Mouse (Mus musculus) CH12.LX (cell line): ENCODE results near the gene Ern1. TPM values are rescaled to one million over a fixed set of nuclear protein-coding genes. Genes with fewer than 3 reads are reported as not detected.

Experiments
- DNase-seq: peaks from one replicate; pipeline ENCODE4 v3.0.0-alpha.2; 2013; ENCODE audit errors: extremely low read depth
- H3K27ac ChIP-seq: 2 replicates; pipeline ENCODE4 v1.5.1; 2012; ENCODE audit warnings: low read depth, mild to moderate bottlenecking, control low read depth, moderate library complexity; ENCODE audit not compliant: insufficient read depth
- H3K27me3 ChIP-seq: replicated peaks from 2 replicates; pipeline ENCODE3; 2012; ENCODE audit warnings: inconsistent platforms
- H3K36me3 ChIP-seq, 2 experiments: replicated peaks in 1 of 2; 2 replicates each; pipeline versions ENCODE3 to v1.6.1; 2012; ENCODE audit warnings: inconsistent platforms in 1 of 2, low read length in 1 of 2, mild to moderate bottlenecking in 1 of 2, mixed read lengths in 1 of 2, moderate library complexity in 1 of 2; ENCODE audit not compliant: control insufficient read depth in 1 of 2, insufficient read depth in 1 of 2
- H3K4me1 ChIP-seq, 2 experiments: 2 replicates each; pipeline ENCODE4 v1.6.1; 2012; ENCODE audit warnings: inconsistent platforms in 1 of 2, moderate library complexity in 1 of 2; ENCODE audit not compliant: insufficient read depth in 2 of 2, control insufficient read depth in 1 of 2
- H3K4me2 ChIP-seq: 2 replicates; pipeline ENCODE4 v1.6.1; 2012; ENCODE audit warnings: low read depth, mild to moderate bottlenecking, control low read depth; ENCODE audit not compliant: poor library complexity, insufficient read depth, severe bottlenecking
- H3K4me3 ChIP-seq, 3 experiments: fragments of 150-350 bp in 1 of 3; sonication (generic) in 1 of 3; replicated peaks in 1 of 3; 2 replicates each; pipeline versions ENCODE3 to v1.5.1; 2011 to 2012; ENCODE audit warnings: low read depth in 2 of 3, low read length in 2 of 3, mild to moderate bottlenecking in 2 of 3, moderate library complexity in 2 of 3, control low read depth in 1 of 3, improper control_type of control experiment in 1 of 3, inconsistent platforms in 1 of 3, mixed read lengths in 1 of 3; ENCODE audit not compliant: poor library complexity in 1 of 3
- H3K79me2 ChIP-seq: replicated peaks from 2 replicates; pipeline ENCODE4 v1.6.1; 2012; ENCODE audit warnings: mild to moderate bottlenecking, moderate library complexity; ENCODE audit not compliant: control insufficient read depth, poor library complexity, insufficient read depth, severe bottlenecking; ENCODE audit errors: extremely low read depth
- H3K9ac ChIP-seq: 2 replicates; pipeline ENCODE4 v1.6.1; 2012; ENCODE audit warnings: low read depth, mild to moderate bottlenecking, control low read depth, moderate library complexity; ENCODE audit not compliant: insufficient read depth
- H3K9me3 ChIP-seq: replicated peaks from 2 replicates; pipeline ENCODE3; 2012; ENCODE audit warnings: low read length, inconsistent platforms, mixed read lengths
- BHLHE40 ChIP-seq: IDR thresholded peaks from 2 replicates; pipeline ENCODE4 v1.6.1; 2011; ENCODE audit warnings: mild to moderate bottlenecking, low read depth, low read length, improper control_type of control experiment
- CTCF ChIP-seq, 2 experiments: IDR thresholded peaks in 1 of 2; conservative IDR thresholded peaks in 1 of 2; 2 replicates each; pipeline ENCODE4 v1.5.1; 2011 to 2012; ENCODE audit warnings: low read depth in 2 of 2, low read length in 2 of 2, improper control_type of control experiment in 1 of 2, inconsistent platforms in 1 of 2, mild to moderate bottlenecking in 1 of 2, moderate library complexity in 1 of 2
- ELF1 ChIP-seq: IDR thresholded peaks from 2 replicates; pipeline ENCODE4 v1.6.1; 2014; ENCODE audit warnings: low read depth, mild to moderate bottlenecking, inconsistent platforms, low read length, improper control_type of control experiment
- MAZ ChIP-seq: IDR thresholded peaks from 2 replicates; pipeline ENCODE4 v1.6.1; 2012; ENCODE audit warnings: low read depth, mild to moderate bottlenecking, inconsistent platforms, low read length, improper control_type of control experiment, moderate library complexity
- POLR2A ChIP-seq: IDR thresholded peaks from 2 replicates; pipeline ENCODE4 v1.6.1; 2011; ENCODE audit warnings: low read depth, mild to moderate bottlenecking, improper control_type of control experiment, low read length
- RCOR1 ChIP-seq: conservative IDR thresholded peaks from 2 replicates; pipeline ENCODE4 v1.6.1; 2012; ENCODE audit warnings: low read depth, mild to moderate bottlenecking, inconsistent platforms, low read length, improper control_type of control experiment
- TCF12 ChIP-seq: IDR thresholded peaks from 2 replicates; pipeline ENCODE4 v1.6.1; 2014; ENCODE audit warnings: low read depth, mild to moderate bottlenecking, inconsistent platforms, low read length, improper control_type of control experiment
- ZMIZ1 ChIP-seq: IDR thresholded peaks from 2 replicates; pipeline ENCODE4 v1.6.1; 2012; ENCODE audit warnings: low read depth, mild to moderate bottlenecking, inconsistent platforms, low read length, improper control_type of control experiment
- ZNF384 ChIP-seq: IDR thresholded peaks from 2 replicates; pipeline ENCODE4 v1.6.1; 2012; ENCODE audit warnings: low read depth, low read length, improper control_type of control experiment, inconsistent platforms
- dilution Hi-C: fragments of 300-500 bp; cut with MboI; formaldehyde crosslinking; loops from 2 replicates; pipeline ENCODE4 v1.14.3; 2020; ENCODE audit warnings: low sequenced_read_pairs; ENCODE audit not compliant: extremely low pct_unique_long_range_greater_than_20kb, extremely low pct_ligation_motif_present
- in situ Hi-C: fragments of 300-500 bp; cut with MboI; formaldehyde crosslinking; loops from 3 replicates; pipeline ENCODE4 v1.14.3; 2019; ENCODE audit warnings: low sequenced_read_pairs, low pct_ligation_motif_present, low pct_unique_long_range_greater_than_20kb, mixed read lengths
- polyA plus RNA-seq: library from polyadenylated mRNA; unstranded; fragments of >175 nt; gene quantifications from 2 replicates; pipeline ENCODE4 v1.2.1, GENCODE M21; 2012; ENCODE audit warnings: low read depth; ENCODE audit not compliant: insufficient read length
- total RNA-seq, 2 experiments: library from RNA; depleted of rRNA; stranded (reverse); fragments of 300-350 nt in 1 of 2; fragments of >200 nt in 1 of 2; gene quantifications; 2 replicates each; pipeline ENCODE4 v1.2.3; 2012 to 2014

Gene Ern1
- total and polyA plus RNA-seq, 3 experiments: 3.0 to 21.7 (median 7.7) TPM

- peaks cover 5 to 15% of the 10 kb centered on the region in 2 experiments for H3K36me3 ChIP-seq
- TF ChIP-seq MAZ (no peak), CTCF (conservative IDR thresholded peaks at IDR 0.05 in 1 of 2, IDR thresholded peaks at IDR 0.05 in 1 of 2; ENCODE audit: low read depth in 2 of 2, low read length in 2 of 2) (peak in 1 of 2 experiments; percentile 42; a peak in 2 of 4 replicates), TCF12 (no peak), BHLHE40 (no peak)
- H3K79me2 ChIP-seq: no peaks in the 10 kb centered on the region
- H3K4me3 ChIP-seq: no peak overlapping the region
- H3K27me3 ChIP-seq: no peaks in the 10 kb centered on the region
- in situ Hi-C loops (loop anchor here (10.0 kb wide), 1 partner anchor 249 kb away; the partner anchor contains the start of genes Milr1 and Pecam1), dilution Hi-C loops (no loop called here)
- no peak overlapping the region for H3K9ac ChIP-seq
- H3K4me1 ChIP-seq: peaks cover 10 to 26% of the 10 kb centered on the region in 2 experiments
- no peaks in the 10 kb centered on the region for H3K9me3 ChIP-seq
- no peak for DNase-seq
- no peak overlapping the region for H3K27ac ChIP-seq
- no peak overlapping the region for H3K4me2 ChIP-seq
These were observed 18.6 kb upstream of the Ern1 start for GRCm38 (mm10) chr11:106506211-106506610.

DNA sequence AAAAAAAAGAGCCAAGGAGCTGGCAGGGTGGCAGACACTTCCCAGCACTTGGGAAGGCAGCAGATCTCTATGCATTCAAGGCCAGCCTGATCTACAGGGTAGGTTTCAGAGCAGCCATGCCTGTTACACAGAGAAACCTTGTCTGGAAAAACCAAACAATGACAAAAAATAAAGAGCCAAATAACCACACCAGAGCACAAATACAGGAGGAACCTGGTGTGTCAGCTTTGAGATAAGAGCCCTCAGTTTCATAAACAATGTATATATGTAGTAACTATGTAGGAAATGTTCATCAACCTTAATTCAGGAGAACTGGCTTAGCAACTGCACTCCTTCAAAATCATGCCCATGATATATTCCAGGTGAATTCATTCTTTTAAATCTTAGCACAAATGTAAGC lies 16.5 kb upstream of the Ern1 start:
- H3K9me3 ChIP-seq: no peaks in the 10 kb centered on the region
- no peak overlapping the region for H3K27ac ChIP-seq
- H3K79me2 ChIP-seq: no peaks in the 10 kb centered on the region
- 0 out of 2 replicates have a peak, but pooled peaks have one; percentile 9 for TF ChIP-seq POLR2A
- peak; percentile 34 for TF ChIP-seq ZNF384
- TF ChIP-seq RCOR1: no peak
- 0 out of 2 replicates have a peak, but pooled peaks have one; percentile 14 for TF ChIP-seq ZMIZ1
- peaks cover 4 to 14% of the 10 kb centered on the region in 2 experiments for H3K36me3 ChIP-seq
- DNase-seq: no peak
- H3K4me1 ChIP-seq: peaks cover 10 to 32% of the 10 kb centered on the region in 2 experiments
- H3K4me2 ChIP-seq: no peak overlapping the region
- H3K9ac ChIP-seq: no peak overlapping the region
- H3K27me3 ChIP-seq: no peaks in the 10 kb centered on the region
- no peak overlapping the region for H3K4me3 ChIP-seq
- in situ Hi-C loops: loop anchor here (10.0 kb wide), 1 partner anchor 251 kb away; the partner anchor contains the start of genes Milr1 and Pecam1
- dilution Hi-C loops: no loop called here

- Histone ChIP-seq H3K27me3 (no peaks in the 10 kb centered on the region), H3K9me3 (no peaks in the 10 kb centered on the region), H3K9ac (no peak overlapping the region), H3K27ac (no peak overlapping the region), H3K36me3 (peaks cover 0 to 9% of the 10 kb centered on the region in 2 experiments), H3K79me2 (no peaks in the 10 kb centered on the region), H3K4me1 (peaks cover 15 to 40% of the 10 kb centered on the region in 2 experiments), H3K4me3 (no peak overlapping the region), H3K4me2 (no peak overlapping the region)
- TF ChIP-seq ZMIZ1 (no peak; the same call in 1 of the 2 replicates), ELF1 (0 out of 2 replicates have a peak, but pooled peaks have one; percentile 17), TCF12 (no peak)
- DNase-seq: no peak
- in situ Hi-C loops (loop anchor here (10.0 kb wide), 1 partner anchor 251 kb away; the partner anchor contains the start of genes Milr1 and Pecam1), dilution Hi-C loops (no loop called here)
These were observed 15.7 kb upstream of the Ern1 start for GRCm38 (mm10) chr11:106503425-106503717.
